Mouse (Mus musculus) forebrain, embryonic 12.5 days (tissue): ENCODE results near the gene Gm7168. TPM values are rescaled to one million over a fixed set of nuclear protein-coding genes. Genes with fewer than 3 reads are reported as not detected.

Experiments
- polyA plus RNA-seq: library from polyadenylated mRNA; unstranded; fragments of >200 nt; fragmentation: Nextera tagmentation; extraction: Ambion mirVana; gene quantifications from 2 replicates; pipeline ENCODE4 v1.2.1, GENCODE M21; 2016

Gene Gm7168
- polyA plus RNA-seq, 1 experiment from 2014 or later: not detected

Other genes starting within 250 kb of the Gm7168 start
- gene Afdn, start 187.8 kb upstream of the Gm7168 start, polyA plus RNA-seq: 163 and 182 TPM in 2 replicates
- gene Tcte2, start 186.5 kb upstream of the Gm7168 start, polyA plus RNA-seq: 14.9 and 15.2 TPM in 2 replicates
- gene Gm7356, start 55.3 kb downstream of the Gm7168 start, polyA plus RNA-seq: not detected in 2 replicates
- gene Gm7358, start 111.2 kb downstream of the Gm7168 start, polyA plus RNA-seq: not detected in 2 replicates